In genomic region chr8:85577666-85578065, GRCm38 (mm10) we compare ENCODE assay signal across 16 mouse cellular contexts.
"Had no signal": no experiment of that assay in that cellular context is flagged by ENCODE, and none has a peak within 500 bp of the region (broad histone marks: within the 10 kb centered on the region; RNA-seq: fewer than 3 reads in every experiment).

No protein-coding gene starts in this region.

- H3K9me3 ChIP-seq: neural tube, embryonic 13.5 days; neural tube, embryonic 15.5 days; stomach, embryonic 15.5 days had no signal

- H3K36me3 ChIP-seq: neural tube, embryonic 13.5 days; neural tube, embryonic 15.5 days; stomach, embryonic 15.5 days had no signal

- H3K4me1 ChIP-seq: neural tube, embryonic 13.5 days; neural tube, embryonic 15.5 days; stomach, embryonic 15.5 days had no signal

- H3K9ac ChIP-seq: neural tube, embryonic 13.5 days; neural tube, embryonic 15.5 days; stomach, embryonic 15.5 days had no signal

- H3K4me2 ChIP-seq: neural tube, embryonic 13.5 days; neural tube, embryonic 15.5 days; stomach, embryonic 15.5 days had no signal

- DNase-seq: retina, postnatal 1 day; right cerebral cortex, adult 18-20 months; right cerebral cortex, postnatal 14 days; right cerebral cortex, postnatal 25 days; right cerebral cortex, postnatal 4 days; spleen, adult 18-20 months; thymus, adult 18-20 months; thymus, adult 2 months; thymus, postnatal 14 days; thymus, postnatal 25 days; thymus, postnatal 36 days; thymus, postnatal 4 days had no signal

- H3K27ac ChIP-seq: neural tube, embryonic 13.5 days; neural tube, embryonic 15.5 days; stomach, embryonic 15.5 days; stomach, postnatal 0 days had no signal

- H3K4me3 ChIP-seq: neural tube, embryonic 13.5 days; neural tube, embryonic 15.5 days; stomach, embryonic 15.5 days had no signal

- H3K27me3 ChIP-seq: neural tube, embryonic 13.5 days; neural tube, embryonic 15.5 days; stomach, embryonic 15.5 days had no signal
